Mouse (Mus musculus): ENCODE measurements around the gene Nphp4. TPM values are rescaled to one million over a fixed set of nuclear protein-coding genes. Genes with fewer than 3 reads are reported as not detected.
"Not testable (repeated sequence)": the region's sequence is repeated elsewhere in the genome, so short reads cannot be mapped to it uniquely, and the experiment has no call there.

The Nphp4 gene
- polyA plus RNA-seq, 1 experiment = 0.04 TPM

DNA sequence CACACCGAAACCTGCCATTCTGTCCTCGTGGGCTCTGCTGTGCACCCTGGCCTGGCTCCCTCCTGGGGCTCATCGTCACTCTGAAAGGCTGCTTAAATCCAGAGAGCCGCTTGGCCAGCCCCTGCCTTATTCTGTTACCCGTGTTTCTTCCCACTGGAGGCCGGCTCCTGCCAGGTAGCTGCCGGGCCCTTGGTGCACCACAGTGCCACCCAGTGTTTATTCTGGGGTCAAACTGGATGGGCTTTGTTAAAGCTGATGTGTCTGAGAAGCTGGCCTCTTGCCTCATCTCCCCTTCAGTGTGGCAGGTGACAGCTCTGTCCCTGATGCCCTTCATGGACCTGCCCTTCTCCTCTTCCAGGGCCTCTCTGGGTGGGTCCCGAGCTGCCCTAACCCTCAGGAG is 70.0 kb downstream of the Nphp4 start:
- Histone ChIP-seq H3K27me3 (ENCODE audit: control insufficient read depth) (peaks cover 4% of the 10 kb centered on the region; the same call in 1 of the 2 replicates), H3K4me1 (ENCODE audit: control insufficient read depth) (peaks cover 11% of the 10 kb centered on the region), H3K9me3 (ENCODE audit: control insufficient read depth, low read length) (peaks cover 95% of the 10 kb centered on the region), H3K36me3 (ENCODE audit: control insufficient read depth) (no peaks in the 10 kb centered on the region), H3K4me3 (replicated peaks) (no peak overlapping the region)
- TF ChIP-seq TAL1 (IDR thresholded peaks at IDR 0.05; ENCODE audit: low read length) (no peak), GATA1 (IDR thresholded peaks at IDR 0.05; ENCODE audit: low read length) (no peak)

DNA sequence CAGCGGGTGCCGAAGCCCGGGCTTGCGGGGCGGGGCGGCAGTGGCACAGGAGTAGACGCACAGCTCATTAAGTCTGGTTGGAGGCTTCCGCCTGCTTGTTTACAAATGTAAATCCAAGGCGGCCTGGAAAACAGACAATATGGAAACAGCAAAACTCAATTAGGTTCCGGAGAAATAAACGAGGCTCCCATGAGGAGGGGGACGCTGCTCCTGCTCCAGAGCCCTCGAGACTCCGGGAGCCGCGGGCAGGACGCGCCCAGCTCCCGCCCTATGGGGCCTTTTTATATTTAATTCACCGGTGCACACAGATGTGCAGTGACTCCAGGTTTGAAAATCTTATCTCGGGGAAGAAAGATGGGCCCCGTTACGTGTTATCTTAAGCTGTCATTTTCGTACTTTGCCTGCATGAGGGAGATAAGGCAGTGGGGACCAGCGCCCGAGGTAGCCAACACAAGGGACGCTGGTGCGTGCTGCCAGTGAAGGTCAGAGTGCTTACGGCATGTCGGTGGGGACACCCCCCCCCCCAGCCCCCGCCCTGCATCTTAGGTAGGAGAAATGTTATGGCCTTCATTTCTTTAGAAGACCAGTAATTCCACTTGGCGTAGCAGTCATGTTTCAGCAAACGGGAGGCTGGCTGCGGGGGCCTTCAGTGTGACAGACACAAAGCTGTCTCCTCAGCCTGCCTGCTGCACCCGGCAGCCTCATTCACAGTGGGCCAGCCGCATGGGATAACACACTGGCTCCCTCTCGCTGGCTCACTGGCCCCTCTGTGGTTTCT is 71.6 kb downstream of the Nphp4 start:
- peaks cover 11% of the 10 kb centered on the region for H3K4me1 ChIP-seq (ENCODE audit: control insufficient read depth)
- H3K27me3 ChIP-seq (ENCODE audit: control insufficient read depth) = peaks cover 4% of the 10 kb centered on the region; the same call in 1 of the 2 replicates
- TF ChIP-seq TAL1 (IDR thresholded peaks at IDR 0.05; ENCODE audit: low read length) = no peak
- no peak for TF ChIP-seq GATA1 (IDR thresholded peaks at IDR 0.05; ENCODE audit: low read length)
- no peaks in the 10 kb centered on the region for H3K36me3 ChIP-seq (ENCODE audit: control insufficient read depth)
- peaks cover 94% of the 10 kb centered on the region for H3K9me3 ChIP-seq (ENCODE audit: control insufficient read depth, low read length)
- no peak overlapping the region for H3K4me3 ChIP-seq (replicated peaks)

DNA sequence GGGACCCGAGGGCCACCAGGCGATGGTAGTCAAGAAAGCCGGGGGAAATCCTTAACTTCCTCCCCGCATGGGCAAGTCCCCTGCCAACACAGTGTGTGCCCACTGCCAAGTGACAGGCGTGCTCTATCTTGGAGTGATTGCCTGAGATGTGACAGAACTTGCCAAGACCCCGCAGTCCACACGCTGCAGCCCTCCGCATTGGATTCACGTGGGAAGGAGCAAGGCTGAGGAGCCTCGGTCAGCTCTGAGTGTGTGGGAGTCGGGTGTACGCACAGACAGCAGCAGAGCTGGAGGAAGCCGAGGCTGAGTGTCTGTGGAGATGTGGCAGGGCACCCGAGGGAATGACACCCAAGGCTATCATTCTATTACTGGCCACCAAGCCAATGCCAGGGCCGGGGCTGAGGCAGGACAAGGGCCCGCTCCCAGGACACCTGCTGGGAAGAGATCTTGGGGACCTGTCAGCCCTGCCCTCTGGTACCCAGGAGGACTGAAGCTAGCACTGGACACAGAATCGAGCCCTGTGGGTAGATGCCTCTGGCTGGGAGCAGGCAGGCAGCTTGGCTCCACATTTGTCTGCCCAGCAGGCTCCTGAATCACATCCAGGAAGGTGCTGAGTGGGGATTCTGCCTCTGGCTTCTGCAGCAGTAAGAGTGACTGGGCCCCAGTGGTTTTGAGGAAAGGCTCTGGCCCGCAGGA is 73.1 kb downstream of the Nphp4 start:
- H3K27me3 ChIP-seq (ENCODE audit: control insufficient read depth) = peaks cover 4% of the 10 kb centered on the region; the same call in 1 of the 2 replicates
- H3K4me3 ChIP-seq (replicated peaks) = no peak overlapping the region
- no peaks in the 10 kb centered on the region for H3K36me3 ChIP-seq (ENCODE audit: control insufficient read depth)
- TF ChIP-seq TAL1 (IDR thresholded peaks at IDR 0.05; ENCODE audit: low read length) (no peak), GATA1 (IDR thresholded peaks at IDR 0.05; ENCODE audit: low read length) (no peak)
- H3K4me1 ChIP-seq (ENCODE audit: control insufficient read depth) = peaks cover 11% of the 10 kb centered on the region
- H3K9me3 ChIP-seq (ENCODE audit: control insufficient read depth, low read length) = peaks cover 84% of the 10 kb centered on the region

DNA sequence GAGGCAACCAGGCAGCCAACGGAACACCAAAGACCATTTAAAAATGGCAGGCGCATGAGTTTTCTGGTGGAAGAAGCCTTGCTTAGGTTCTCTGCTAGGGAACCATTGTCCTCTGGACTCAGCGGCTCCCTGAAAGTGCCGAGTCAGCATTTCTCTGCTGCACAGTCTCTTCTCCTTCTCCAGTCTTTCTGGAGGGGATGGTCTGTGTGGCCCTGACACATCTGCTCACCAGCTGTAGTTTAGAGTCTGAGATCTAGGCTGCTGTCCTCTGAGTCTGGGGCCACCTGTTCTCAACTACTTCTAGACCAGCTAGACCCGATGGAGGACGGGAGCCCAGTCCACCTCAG is 73.7 kb downstream of the Nphp4 start:
- Histone ChIP-seq H3K4me1 (ENCODE audit: control insufficient read depth) (peaks cover 11% of the 10 kb centered on the region), H3K4me3 (replicated peaks) (no peak overlapping the region), H3K27me3 (ENCODE audit: control insufficient read depth) (peaks cover 4% of the 10 kb centered on the region; the same call in 1 of the 2 replicates), H3K36me3 (ENCODE audit: control insufficient read depth) (no peaks in the 10 kb centered on the region), H3K9me3 (ENCODE audit: control insufficient read depth, low read length) (peaks cover 79% of the 10 kb centered on the region)
- TF ChIP-seq GATA1 (IDR thresholded peaks at IDR 0.05; ENCODE audit: low read length) = no peak
- no peak for TF ChIP-seq TAL1 (IDR thresholded peaks at IDR 0.05; ENCODE audit: low read length)

DNA sequence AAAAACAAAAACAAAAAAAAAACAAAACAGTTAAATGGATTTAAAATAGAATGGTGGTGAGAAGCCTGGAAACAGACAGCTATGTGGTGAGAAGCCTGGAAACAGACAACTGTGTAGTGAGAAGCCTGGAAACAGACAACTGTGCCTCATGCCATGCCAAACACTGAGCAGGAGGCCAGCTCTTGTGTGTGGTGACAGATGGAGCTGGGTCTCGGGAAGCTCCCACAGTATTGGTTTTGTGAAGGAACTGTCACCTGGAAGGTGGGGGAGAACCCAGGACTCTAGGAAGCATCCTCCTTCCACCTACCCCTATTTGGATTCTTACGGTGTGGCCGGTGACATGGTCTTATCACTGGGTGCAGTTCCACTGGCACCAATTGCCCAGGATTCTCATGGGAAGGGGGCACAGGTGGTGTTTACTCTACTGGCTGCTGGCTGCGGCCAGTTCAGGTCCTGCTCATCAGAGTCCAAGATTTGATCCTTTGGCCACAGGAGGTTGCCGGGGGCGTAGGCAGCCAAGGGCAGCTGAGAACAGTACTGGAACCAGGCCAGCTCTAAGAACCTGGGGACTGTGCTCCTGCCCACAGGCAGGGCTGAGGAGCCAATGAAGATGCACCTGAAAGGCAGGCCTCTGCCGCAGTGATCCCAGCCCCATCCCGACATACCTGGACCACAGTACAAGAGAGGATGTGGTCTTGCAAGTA is 77.2 kb downstream of the Nphp4 start:
- Histone ChIP-seq H3K4me1 (ENCODE audit: control insufficient read depth) (peaks cover under 1% of the 10 kb centered on the region; the same call in 1 of the 2 replicates), H3K4me3 (replicated peaks) (no peak overlapping the region), H3K9me3 (ENCODE audit: control insufficient read depth, low read length) (peaks cover 43% of the 10 kb centered on the region), H3K36me3 (ENCODE audit: control insufficient read depth) (no peaks in the 10 kb centered on the region), H3K27me3 (ENCODE audit: control insufficient read depth) (peaks cover 2% of the 10 kb centered on the region; the same call in 1 of the 2 replicates)
- TF ChIP-seq GATA1 (IDR thresholded peaks at IDR 0.05; ENCODE audit: low read length) = no peak
- no peak for TF ChIP-seq TAL1 (IDR thresholded peaks at IDR 0.05; ENCODE audit: low read length)

DNA sequence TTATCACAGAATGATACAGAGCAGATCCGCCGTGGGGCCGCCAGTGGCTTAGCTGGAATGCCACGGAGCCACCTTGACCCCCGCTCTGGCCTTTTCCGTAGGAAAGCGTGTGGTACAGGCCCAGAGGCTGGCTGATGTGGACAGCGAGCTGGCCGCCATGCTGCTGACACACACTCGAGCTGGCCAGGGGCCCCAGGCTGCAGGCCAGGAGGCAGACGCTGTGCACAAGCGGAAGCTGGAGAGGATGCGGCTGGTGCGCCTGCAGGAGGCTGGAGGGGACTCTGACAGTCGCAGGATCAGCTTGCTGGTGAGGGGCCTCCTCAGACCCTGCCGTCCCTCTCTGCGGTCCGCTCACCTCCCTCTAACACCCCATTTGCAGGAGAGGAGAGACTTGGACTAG is 77.9 kb downstream of the Nphp4 start:
- Histone ChIP-seq H3K4me1 (ENCODE audit: control insufficient read depth) (no peaks in the 10 kb centered on the region), H3K9me3 (ENCODE audit: control insufficient read depth, low read length) (peaks cover 37% of the 10 kb centered on the region), H3K27me3 (ENCODE audit: control insufficient read depth) (peaks cover 1% of the 10 kb centered on the region; the same call in 1 of the 2 replicates), H3K4me3 (replicated peaks) (no peak overlapping the region), H3K36me3 (ENCODE audit: control insufficient read depth) (no peaks in the 10 kb centered on the region)
- no peak for TF ChIP-seq TAL1 (IDR thresholded peaks at IDR 0.05; ENCODE audit: low read length)
- no peak for TF ChIP-seq GATA1 (IDR thresholded peaks at IDR 0.05; ENCODE audit: low read length)

DNA sequence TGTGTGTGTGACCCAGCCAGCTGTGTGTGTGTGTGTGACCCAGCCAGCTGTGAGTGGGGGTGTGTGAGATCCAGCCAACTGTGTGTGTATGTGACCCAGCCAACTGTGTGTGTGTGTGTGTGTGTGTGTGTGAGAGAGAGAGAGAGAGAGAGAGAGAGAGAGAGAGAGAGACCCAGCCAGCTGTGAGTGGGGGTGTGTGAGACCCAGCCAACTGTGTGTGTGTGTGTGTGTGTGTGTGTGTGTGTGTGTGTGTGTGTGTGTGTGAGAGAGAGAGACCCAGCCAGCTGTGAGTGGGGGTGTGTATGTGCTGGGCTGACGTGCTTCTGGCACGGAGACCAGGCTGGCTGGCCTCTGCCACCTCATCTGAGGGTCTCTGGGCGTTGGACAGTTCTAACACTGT is 79.3 kb downstream of the Nphp4 start:
- not testable (repeated sequence) for H3K36me3 ChIP-seq (ENCODE audit: control insufficient read depth); H3K4me1 ChIP-seq (ENCODE audit: control insufficient read depth); H3K4me3 ChIP-seq (replicated peaks); H3K27me3 ChIP-seq (ENCODE audit: control insufficient read depth)
- H3K9me3 ChIP-seq (ENCODE audit: control insufficient read depth, low read length) = peaks cover 29% of the 10 kb centered on the region

DNA sequence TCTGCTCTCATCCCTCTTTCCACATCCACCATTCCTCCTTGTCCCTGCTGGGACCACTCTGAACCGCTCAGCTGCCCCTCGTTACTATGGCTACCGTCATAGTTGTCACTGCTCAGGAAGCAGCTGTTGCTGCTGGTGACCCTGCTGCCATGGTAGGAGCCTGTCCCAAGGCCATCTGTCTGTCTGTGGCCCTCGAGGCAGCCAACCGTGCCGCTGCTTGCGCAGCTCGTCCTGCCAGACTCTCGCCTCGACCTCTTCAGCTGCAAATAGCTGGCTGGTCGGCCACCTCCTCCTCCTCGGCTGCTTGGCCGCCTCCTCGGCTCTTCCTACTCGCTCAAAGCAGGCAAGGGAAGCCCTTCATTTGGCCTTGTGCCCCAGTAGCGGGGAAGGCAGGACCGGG is 81.7 kb downstream of the Nphp4 start:
- H3K9me3 ChIP-seq (ENCODE audit: control insufficient read depth, low read length) = peaks cover 29% of the 10 kb centered on the region
- H3K4me3 ChIP-seq (replicated peaks) = no peak overlapping the region
- no peaks in the 10 kb centered on the region for H3K36me3 ChIP-seq (ENCODE audit: control insufficient read depth)
- H3K4me1 ChIP-seq (ENCODE audit: control insufficient read depth) = no peaks in the 10 kb centered on the region
- TF ChIP-seq GATA1 (IDR thresholded peaks at IDR 0.05; ENCODE audit: low read length) (no peak), TAL1 (IDR thresholded peaks at IDR 0.05; ENCODE audit: low read length) (no peak)
- no peaks in the 10 kb centered on the region for H3K27me3 ChIP-seq (ENCODE audit: control insufficient read depth)

DNA sequence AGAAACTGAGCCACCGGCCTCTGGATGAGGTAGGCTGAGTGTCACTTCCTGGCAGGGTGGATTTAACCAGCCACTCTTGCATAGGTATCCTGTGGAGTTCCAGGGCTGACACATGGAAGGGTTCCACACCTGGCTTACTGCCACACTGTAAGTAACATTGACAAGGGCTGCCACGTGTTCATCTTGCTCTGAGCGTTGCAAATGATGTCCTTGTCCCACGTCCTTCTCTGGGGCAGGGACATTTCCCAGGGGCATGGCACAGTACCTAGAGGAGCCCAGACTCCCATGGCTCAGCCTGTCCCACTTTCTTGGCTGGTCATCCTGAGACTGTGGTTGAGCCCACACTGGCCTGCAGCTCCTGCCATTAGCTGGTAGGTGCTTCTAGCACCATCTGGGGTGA is 91.5 kb downstream of the Nphp4 start:
- TF ChIP-seq TAL1 (IDR thresholded peaks at IDR 0.05; ENCODE audit: low read length) (no peak), GATA1 (IDR thresholded peaks at IDR 0.05; ENCODE audit: low read length) (no peak)
- Histone ChIP-seq H3K4me3 (replicated peaks) (no peak overlapping the region), H3K27me3 (ENCODE audit: control insufficient read depth) (no peaks in the 10 kb centered on the region), H3K4me1 (ENCODE audit: control insufficient read depth) (no peaks in the 10 kb centered on the region), H3K36me3 (ENCODE audit: control insufficient read depth) (no peaks in the 10 kb centered on the region), H3K9me3 (ENCODE audit: control insufficient read depth, low read length) (peaks cover 38% of the 10 kb centered on the region)
